Mouse (Mus musculus) liver, adult 2 months (tissue): ENCODE results near the gene Dusp27. TPM values are rescaled to one million over a fixed set of nuclear protein-coding genes. Genes with fewer than 3 reads are reported as not detected.

Experiments
- DNase-seq: peaks from one replicate; pipeline ENCODE4 v3.0.0-alpha.2; 2011; ENCODE audit warnings: low read depth, low spot score; ENCODE audit errors: extremely low read depth
- H3K27ac ChIP-seq: fragments of 200-500 bp; replicated peaks from 2 replicates; pipeline ENCODE4 v1.5.1; 2012; ENCODE audit warnings: low read depth, mild to moderate bottlenecking, control low read depth, inconsistent platforms, low read length; ENCODE audit not compliant: insufficient read depth
- H3K27me3 ChIP-seq: fragments of 200-500 bp; 2 replicates; pipeline ENCODE4 v1.6.1; 2012; ENCODE audit warnings: mild to moderate bottlenecking, moderate library complexity, low read length, inconsistent platforms; ENCODE audit not compliant: control insufficient read depth, insufficient read depth
- H3K36me3 ChIP-seq: fragments of 200-500 bp; 2 replicates; pipeline ENCODE4 v1.6.1; 2012; ENCODE audit warnings: low read length, inconsistent platforms; ENCODE audit not compliant: control insufficient read depth, insufficient read depth
- H3K4me1 ChIP-seq: fragments of 200-500 bp; 2 replicates; pipeline ENCODE4 v1.6.1; 2011; ENCODE audit warnings: low read length; ENCODE audit not compliant: control insufficient read depth, insufficient read depth
- H3K4me3 ChIP-seq: fragments of 200-500 bp; 2 replicates; pipeline ENCODE4 v1.5.1; 2011; ENCODE audit warnings: low read depth, mild to moderate bottlenecking, control low read depth, low read length, moderate library complexity; ENCODE audit not compliant: insufficient read depth
- H3K79me2 ChIP-seq: fragments of 200-500 bp; 2 replicates; pipeline ENCODE4 v1.6.1; 2012; ENCODE audit warnings: inconsistent platforms, mild to moderate bottlenecking, low read length, moderate library complexity; ENCODE audit not compliant: control insufficient read depth, insufficient read depth
- H3K9ac ChIP-seq: fragments of 200-500 bp; 2 replicates; pipeline ENCODE4 v1.6.1; 2012; ENCODE audit warnings: low read depth, mild to moderate bottlenecking, control low read depth, inconsistent platforms, low read length
- CTCF ChIP-seq: fragments of 200-500 bp; IDR thresholded peaks from 2 replicates; pipeline ENCODE4 v1.5.1; 2011; ENCODE audit warnings: low read depth, low read length, control low read depth
- POLR2A ChIP-seq: fragments of 200-500 bp; IDR thresholded peaks from 2 replicates; pipeline ENCODE4 v1.6.1; 2011; ENCODE audit warnings: low read length, control low read depth; ENCODE audit not compliant: insufficient read depth; ENCODE audit errors: extremely low read depth
- WGBS: fragments of 180-500 bp; shearing (Covaris S2); methylation state at CpG from one replicate; pipeline ENCODE4 v1.1.7; 2018; 5-methylcytosine and 5-hydroxymethylcytosine counted together
- polyA plus RNA-seq: library from polyadenylated mRNA; depleted of rRNA; stranded (reverse); fragments of >200 nt; gene quantifications from 2 replicates; pipeline ENCODE4 v1.2.3, GENCODE M21; 2012
- total RNA-seq: library from RNA; depleted of rRNA; stranded (reverse); fragments of >200 nt; gene quantifications from 2 replicates; pipeline ENCODE4 v1.2.3, GENCODE M21; 2014

The Dusp27 gene
- total and polyA plus RNA-seq, 2 experiments = not detected

GRCm38 (mm10) chr1:166130224-166130860 is 2.6 kb upstream of the Dusp27 start, which contains the start of gene Gpa33:
TSS of gene Gpa33 (plus strand) at chr1:166130238.
- no peak within 1 kb of the TSS for H3K27ac ChIP-seq
- H3K4me3 ChIP-seq = no peak within 1 kb of the TSS
- no peaks in the 10 kb centered on the region for H3K4me1 ChIP-seq
- no peaks in the 10 kb centered on the region for H3K27me3 ChIP-seq
- 88% methylated on average over 5 of the region's 5 CpGs for WGBS
- no peak for TF ChIP-seq CTCF
- no peak for TF ChIP-seq POLR2A
- H3K36me3 ChIP-seq = no peaks in the 10 kb centered on the region
- H3K9ac ChIP-seq = no peak within 1 kb of the TSS
- DNase-seq = no peak
- H3K79me2 ChIP-seq = no peaks in the 10 kb centered on the region

GRCm38 (mm10) chr1:166128551-166128950 is 829 bp upstream of the Dusp27 start:
- H3K27me3 ChIP-seq = no peaks in the 10 kb centered on the region
- DNase-seq = no peak
- H3K36me3 ChIP-seq = no peaks in the 10 kb centered on the region
- H3K4me3 ChIP-seq = no peak overlapping the region
- no peak for TF ChIP-seq POLR2A
- TF ChIP-seq CTCF = no peak
- H3K9ac ChIP-seq = no peak overlapping the region
- no peaks in the 10 kb centered on the region for H3K4me1 ChIP-seq
- H3K27ac ChIP-seq = no peak overlapping the region
- 89% methylated on average over 5 of the region's 5 CpGs for whole genome bisulfite sequencing
- no peaks in the 10 kb centered on the region for H3K79me2 ChIP-seq

GRCm38 (mm10) chr1:166126795-166127194 is 927 bp downstream of the Dusp27 start:
- no peak overlapping the region for H3K27ac ChIP-seq
- WGBS = 67% methylated on average over 9 of the region's 9 CpGs
- H3K4me3 ChIP-seq = no peak overlapping the region
- no peak for DNase-seq
- TF ChIP-seq POLR2A = no peak
- no peak for TF ChIP-seq CTCF
- no peaks in the 10 kb centered on the region for H3K27me3 ChIP-seq
- H3K4me1 ChIP-seq = no peaks in the 10 kb centered on the region
- no peaks in the 10 kb centered on the region for H3K36me3 ChIP-seq
- H3K79me2 ChIP-seq = no peaks in the 10 kb centered on the region
- no peak overlapping the region for H3K9ac ChIP-seq

GRCm38 (mm10) chr1:166126290-166126689 is 1.4 kb downstream of the Dusp27 start:
- H3K79me2 ChIP-seq = no peaks in the 10 kb centered on the region
- H3K27me3 ChIP-seq = no peaks in the 10 kb centered on the region
- no peak overlapping the region for H3K9ac ChIP-seq
- H3K4me3 ChIP-seq = no peak overlapping the region
- no peaks in the 10 kb centered on the region for H3K36me3 ChIP-seq
- no peak overlapping the region for H3K27ac ChIP-seq
- no peaks in the 10 kb centered on the region for H3K4me1 ChIP-seq
- DNase-seq = no peak
- TF ChIP-seq CTCF = no peak
- TF ChIP-seq POLR2A = no peak
- 89% methylated on average over 6 of the region's 6 CpGs for WGBS

- H3K79me2 ChIP-seq = no peaks in the 10 kb centered on the region
- H3K36me3 ChIP-seq = no peaks in the 10 kb centered on the region
- no peak overlapping the region for H3K27ac ChIP-seq
- WGBS = 73% methylated on average over 8 of the region's 8 CpGs
- H3K4me3 ChIP-seq = no peak overlapping the region
- DNase-seq = no peak
- no peaks in the 10 kb centered on the region for H3K4me1 ChIP-seq
- no peak overlapping the region for H3K9ac ChIP-seq
- H3K27me3 ChIP-seq = no peaks in the 10 kb centered on the region
- TF ChIP-seq CTCF (no peak), POLR2A (no peak)
Measured at GRCm38 (mm10) chr1:166124932-166125593, 2.7 kb downstream of the Dusp27 start.

GRCm38 (mm10) chr1:166123751-166124150 is 4.0 kb downstream of the Dusp27 start:
- TF ChIP-seq CTCF (no peak), POLR2A (no peak)
- H3K36me3 ChIP-seq = no peaks in the 10 kb centered on the region
- no peaks in the 10 kb centered on the region for H3K27me3 ChIP-seq
- no peak overlapping the region for H3K9ac ChIP-seq
- DNase-seq = no peak
- no peaks in the 10 kb centered on the region for H3K4me1 ChIP-seq
- no peak overlapping the region for H3K4me3 ChIP-seq
- WGBS = 96% methylated on average over 8 of the region's 8 CpGs
- no peak overlapping the region for H3K27ac ChIP-seq
- no peaks in the 10 kb centered on the region for H3K79me2 ChIP-seq
